Mouse (Mus musculus) liver, adult 2 months (tissue): Measurements from ENCODE around the gene Ttc23l. TPM values are rescaled to one million over a fixed set of nuclear protein-coding genes. Genes with fewer than 3 reads are reported as not detected.

Experiments used
- DNase-seq: peaks from one replicate; pipeline ENCODE4 v3.0.0-alpha.2; 2011; ENCODE audit warnings: low read depth, low spot score; ENCODE audit errors: extremely low read depth
- H3K27ac ChIP-seq: fragments of 200-500 bp; replicated peaks from 2 replicates; pipeline ENCODE4 v1.5.1; 2012; ENCODE audit warnings: low read depth, mild to moderate bottlenecking, control low read depth, inconsistent platforms, low read length; ENCODE audit not compliant: insufficient read depth
- H3K27me3 ChIP-seq: fragments of 200-500 bp; 2 replicates; pipeline ENCODE4 v1.6.1; 2012; ENCODE audit warnings: mild to moderate bottlenecking, moderate library complexity, low read length, inconsistent platforms; ENCODE audit not compliant: control insufficient read depth, insufficient read depth
- H3K36me3 ChIP-seq: fragments of 200-500 bp; 2 replicates; pipeline ENCODE4 v1.6.1; 2012; ENCODE audit warnings: low read length, inconsistent platforms; ENCODE audit not compliant: control insufficient read depth, insufficient read depth
- H3K4me1 ChIP-seq: fragments of 200-500 bp; 2 replicates; pipeline ENCODE4 v1.6.1; 2011; ENCODE audit warnings: low read length; ENCODE audit not compliant: control insufficient read depth, insufficient read depth
- H3K4me3 ChIP-seq: fragments of 200-500 bp; 2 replicates; pipeline ENCODE4 v1.5.1; 2011; ENCODE audit warnings: low read depth, mild to moderate bottlenecking, control low read depth, low read length, moderate library complexity; ENCODE audit not compliant: insufficient read depth
- H3K79me2 ChIP-seq: fragments of 200-500 bp; 2 replicates; pipeline ENCODE4 v1.6.1; 2012; ENCODE audit warnings: inconsistent platforms, mild to moderate bottlenecking, low read length, moderate library complexity; ENCODE audit not compliant: control insufficient read depth, insufficient read depth
- H3K9ac ChIP-seq: fragments of 200-500 bp; 2 replicates; pipeline ENCODE4 v1.6.1; 2012; ENCODE audit warnings: low read depth, mild to moderate bottlenecking, control low read depth, inconsistent platforms, low read length
- CTCF ChIP-seq: fragments of 200-500 bp; IDR thresholded peaks from 2 replicates; pipeline ENCODE4 v1.5.1; 2011; ENCODE audit warnings: low read depth, low read length, control low read depth
- POLR2A ChIP-seq: fragments of 200-500 bp; IDR thresholded peaks from 2 replicates; pipeline ENCODE4 v1.6.1; 2011; ENCODE audit warnings: low read length, control low read depth; ENCODE audit not compliant: insufficient read depth; ENCODE audit errors: extremely low read depth
- WGBS: fragments of 180-500 bp; shearing (Covaris S2); methylation state at CpG from one replicate; pipeline ENCODE4 v1.1.7; 2018; 5-methylcytosine and 5-hydroxymethylcytosine counted together
- polyA plus RNA-seq: library from polyadenylated mRNA; depleted of rRNA; stranded (reverse); fragments of >200 nt; gene quantifications from 2 replicates; pipeline ENCODE4 v1.2.3, GENCODE M21; 2012
- total RNA-seq: library from RNA; depleted of rRNA; stranded (reverse); fragments of >200 nt; gene quantifications from 2 replicates; pipeline ENCODE4 v1.2.3, GENCODE M21; 2014

The Ttc23l gene
- total and polyA plus RNA-seq, 2 experiments = not detected

DNA sequence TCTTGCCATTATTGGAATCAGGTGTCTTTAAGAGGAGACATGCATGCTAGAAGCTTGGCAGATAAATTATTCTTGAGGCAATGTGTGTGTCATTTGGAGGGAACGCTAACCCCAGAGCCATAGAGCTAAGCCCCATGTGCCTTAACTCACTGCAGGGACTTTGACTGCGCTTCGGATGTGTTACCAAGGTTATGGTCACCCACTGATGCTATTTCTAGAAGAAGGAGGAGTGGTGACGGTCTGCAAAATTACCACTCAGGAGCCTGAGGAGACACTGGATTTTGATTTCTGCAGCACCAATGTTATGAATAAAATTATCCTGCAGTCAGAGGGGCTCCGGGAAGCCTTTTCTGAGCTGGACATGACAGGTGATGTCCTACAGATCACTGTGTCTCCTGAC is 68.4 kb downstream of the Ttc23l start:
- Histone ChIP-seq H3K27me3 (no peaks in the 10 kb centered on the region), H3K79me2 (no peaks in the 10 kb centered on the region), H3K4me1 (peaks cover 4% of the 10 kb centered on the region; the same call in 1 of the 2 replicates), H3K36me3 (peaks cover 23% of the 10 kb centered on the region), H3K27ac (no peak overlapping the region), H3K9ac (no peak overlapping the region), H3K4me3 (no peak overlapping the region)
- no peak for TF ChIP-seq POLR2A
- no peak for TF ChIP-seq CTCF
- DNase-seq = no peak
- WGBS = 98% methylated on average over 5 of the region's 5 CpGs

DNA sequence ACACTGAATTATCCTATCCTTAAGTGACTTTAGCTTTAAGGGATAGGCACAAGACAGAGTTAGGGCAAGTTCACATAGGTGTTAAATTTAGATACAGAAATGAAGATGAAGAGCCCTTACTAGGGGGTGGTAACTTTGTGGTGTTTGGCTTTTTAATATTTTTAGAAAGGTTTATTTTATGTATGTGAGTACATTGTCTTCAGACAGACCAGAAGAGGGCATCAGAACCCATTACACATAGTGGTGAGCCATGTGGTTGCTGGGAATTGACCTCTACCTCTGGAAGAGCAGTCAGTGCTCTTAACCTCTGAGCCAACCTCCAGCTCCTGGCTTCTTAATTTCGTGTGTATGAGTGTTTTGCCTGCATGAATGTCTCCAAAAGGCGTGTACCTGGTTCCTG is 71.2 kb downstream of the Ttc23l start:
- DNase-seq = peak; percentile 82
- no peak for TF ChIP-seq POLR2A
- no peak for TF ChIP-seq CTCF
- H3K4me1 ChIP-seq = peaks cover 4% of the 10 kb centered on the region; the same call in 1 of the 2 replicates
- no peak overlapping the region for H3K4me3 ChIP-seq
- 31% methylated on average over 2 of the region's 2 CpGs for WGBS
- H3K27me3 ChIP-seq = no peaks in the 10 kb centered on the region
- H3K27ac ChIP-seq = no peak overlapping the region; the same call in 1 of the 2 replicates
- H3K79me2 ChIP-seq = no peaks in the 10 kb centered on the region
- peaks cover 23% of the 10 kb centered on the region for H3K36me3 ChIP-seq
- H3K9ac ChIP-seq = no peak overlapping the region; the same call in 1 of the 2 replicates

DNA sequence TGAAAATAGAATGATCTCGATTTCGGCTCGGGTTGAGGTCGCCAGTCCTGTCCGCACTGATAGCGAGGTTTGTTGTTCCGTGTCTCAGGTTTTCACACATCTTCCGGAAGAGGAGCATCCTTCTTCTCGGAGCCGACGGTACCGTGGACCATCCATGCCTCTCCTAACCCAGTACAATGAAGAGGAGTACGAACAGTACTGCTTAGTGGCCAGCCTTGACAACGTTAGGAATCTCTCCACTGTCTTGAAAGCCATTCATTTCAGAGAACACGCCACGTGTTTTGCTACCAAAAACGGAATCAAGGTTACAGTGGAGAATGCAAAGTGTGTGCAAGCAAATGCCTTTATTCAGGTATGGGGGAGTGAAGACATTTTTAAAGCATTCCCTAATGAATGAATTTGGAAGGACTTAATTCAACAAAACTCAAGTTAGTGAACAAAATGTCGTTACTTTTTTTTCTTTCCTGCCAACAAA is 72.1 kb downstream of the Ttc23l start:
- Histone ChIP-seq H3K4me1 (peaks cover 4% of the 10 kb centered on the region; the same call in 1 of the 2 replicates), H3K27me3 (no peaks in the 10 kb centered on the region), H3K4me3 (peak overlapping the region; percentile 76), H3K9ac (peak overlapping the region; percentile 78), H3K79me2 (no peaks in the 10 kb centered on the region), H3K27ac (no peak overlapping the region; the same call in 1 of the 2 replicates), H3K36me3 (peaks cover 18% of the 10 kb centered on the region)
- no peak for TF ChIP-seq CTCF
- no peak for TF ChIP-seq POLR2A
- no peak for DNase-seq
- under 1% methylated on average over 18 of the region's 18 CpGs for WGBS

DNA sequence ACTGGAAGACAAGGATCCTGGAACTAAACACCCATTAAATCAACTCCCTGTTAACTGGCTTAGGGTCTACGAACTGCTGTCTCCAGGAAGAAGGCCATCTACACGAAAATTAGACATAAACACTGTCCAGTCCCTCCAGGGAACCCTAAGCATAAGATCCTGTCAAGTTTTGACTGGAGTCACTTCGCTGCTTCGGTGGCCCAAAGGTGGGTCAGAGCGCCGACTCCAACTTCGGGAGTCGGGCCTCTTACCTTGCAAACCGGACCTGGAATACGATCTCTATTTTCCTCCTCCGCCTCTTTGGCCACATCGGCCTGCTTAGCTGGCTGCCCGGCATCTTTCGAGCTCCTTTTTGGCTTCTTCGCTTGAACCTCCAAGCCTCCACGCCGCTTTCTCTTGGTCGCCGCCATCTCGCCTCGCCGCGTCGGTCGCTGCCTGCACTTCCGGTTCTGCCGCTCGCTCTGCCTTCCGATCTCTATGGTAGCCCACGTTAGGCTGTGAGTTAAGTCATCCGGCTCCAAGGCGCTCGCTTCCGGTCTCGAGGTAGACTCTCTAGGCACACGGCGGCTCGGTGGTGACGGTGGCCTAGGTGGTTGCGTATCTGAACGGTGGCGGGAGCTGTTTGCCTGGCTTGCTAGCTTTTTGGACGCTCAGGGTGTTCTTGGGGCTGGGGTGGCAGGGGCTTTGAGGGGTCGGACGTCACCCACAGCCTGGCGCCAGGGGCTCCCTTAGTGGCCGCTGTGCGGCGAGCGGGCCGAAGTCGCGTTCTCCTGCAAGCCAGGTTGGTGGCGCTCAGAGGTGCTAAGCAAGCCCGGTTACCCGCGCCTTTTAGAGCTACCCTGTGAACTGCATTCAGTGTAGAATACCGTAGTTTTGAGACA is 72.7 kb downstream of the Ttc23l start, which contains the start of the genes Brix1 and Rad1:
Gene Brix1 (minus strand): TSS at position 464 of the 881 bp plus-strand sequence.
Gene Rad1 (plus strand): TSS at position 535 of the 881 bp plus-strand sequence.
- under 1% methylated on average over 58 of the region's 58 CpGs for WGBS
- peak; percentile 93 for DNase-seq
- peaks cover 19% of the 10 kb centered on the region for H3K36me3 ChIP-seq
- H3K4me1 ChIP-seq = peaks cover 4% of the 10 kb centered on the region; the same call in 1 of the 2 replicates
- peak within 1 kb of the TSS; percentile 84 for H3K9ac ChIP-seq
- peak within 1 kb of the TSS; percentile 43; the same call in 1 of the 2 replicates for H3K27ac ChIP-seq
- H3K27me3 ChIP-seq = no peaks in the 10 kb centered on the region
- peak within 1 kb of the TSS; percentile 76 for H3K4me3 ChIP-seq
- TF ChIP-seq CTCF (no peak), POLR2A (peak; percentile 52; the same call in 1 of the 2 replicates)
- no peaks in the 10 kb centered on the region for H3K79me2 ChIP-seq

DNA sequence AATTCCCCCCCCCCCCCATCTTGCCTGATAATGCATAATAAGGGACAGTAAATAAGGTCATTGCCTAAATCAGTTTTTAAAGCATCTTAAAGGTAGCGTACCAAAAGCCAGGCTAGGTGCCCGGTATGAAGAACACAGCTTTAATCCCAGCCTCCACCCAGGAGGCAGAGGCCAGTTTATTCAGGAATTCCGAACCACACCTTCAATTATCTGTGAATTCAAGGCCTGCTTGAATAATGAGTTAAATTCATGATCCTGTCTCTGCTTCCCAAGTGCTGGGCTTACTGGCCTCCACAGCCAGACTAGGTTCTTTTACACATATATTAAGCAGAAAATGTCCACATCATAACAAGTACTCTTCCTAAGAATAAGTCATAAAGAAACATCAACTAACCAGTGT is 87.5 kb downstream of the Ttc23l start:
- Histone ChIP-seq H3K79me2 (peaks cover 24% of the 10 kb centered on the region), H3K4me3 (peak overlapping the region; percentile 99; the same call in 1 of the 2 replicates), H3K9ac (no peak overlapping the region; the same call in 1 of the 2 replicates), H3K27me3 (no peaks in the 10 kb centered on the region), H3K27ac (no peak overlapping the region), H3K36me3 (peaks cover 11% of the 10 kb centered on the region), H3K4me1 (peaks cover 2% of the 10 kb centered on the region; the same call in 1 of the 2 replicates)
- 17% methylated on average over 3 of the region's 3 CpGs for WGBS
- TF ChIP-seq CTCF (no peak), POLR2A (no peak)
- DNase-seq = no peak
